Mouse (Mus musculus): Measurements from ENCODE around the gene Crybg1.
"Not testable (repeated sequence)": the region's sequence is repeated elsewhere in the genome, so short reads cannot be mapped to it uniquely, and the experiment has no call there.

Gene Crybg1

GRCm38 (mm10) chr10:43943736-43944135 is 204.9 kb downstream of the Crybg1 start:
- DNase-seq = peak; percentile 14

GRCm38 (mm10) chr10:43939136-43939662 is 209.5 kb downstream of the Crybg1 start:
- DNase-seq = no peak

DNA sequence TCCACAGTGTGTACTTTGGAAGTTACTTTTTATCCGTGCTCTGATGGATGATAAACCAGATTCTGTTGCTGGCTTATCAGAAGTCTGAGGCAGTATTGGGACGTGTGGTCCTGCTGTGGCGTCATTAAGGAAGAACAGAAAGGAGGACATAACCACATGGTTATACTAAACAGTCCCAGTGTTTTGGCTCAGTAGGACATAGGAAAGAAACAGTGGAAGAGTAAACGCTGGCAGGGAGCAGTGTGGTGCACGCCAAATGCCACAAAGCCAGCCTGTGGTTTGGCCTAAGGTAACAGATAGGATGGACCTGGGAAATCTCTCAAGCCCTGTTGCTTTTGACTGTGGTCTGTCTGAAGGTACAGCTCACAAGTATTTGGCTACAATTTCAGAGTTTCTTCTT is 220.1 kb downstream of the Crybg1 start:
- no peak for DNase-seq

DNA sequence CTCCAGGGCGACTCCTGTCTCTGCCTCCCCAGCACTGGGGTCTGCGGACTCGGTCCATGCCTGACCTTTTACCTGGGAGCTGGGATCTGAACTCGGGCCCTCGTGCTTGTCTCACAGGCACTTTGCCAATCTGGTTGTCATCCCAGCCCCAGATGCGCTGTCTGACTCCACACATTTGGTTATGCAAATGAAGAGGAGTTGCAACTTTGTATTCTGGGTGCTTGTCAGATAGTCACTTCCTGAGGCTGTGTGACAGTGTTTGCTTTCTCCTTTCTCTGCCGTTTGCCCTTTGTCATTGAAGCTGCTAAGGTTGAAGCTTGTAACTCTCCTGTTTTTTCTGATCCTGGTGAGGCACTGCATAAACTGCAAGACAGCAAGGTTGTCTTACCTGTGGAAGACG is 220.9 kb downstream of the Crybg1 start:
- DNase-seq = no peak

DNA sequence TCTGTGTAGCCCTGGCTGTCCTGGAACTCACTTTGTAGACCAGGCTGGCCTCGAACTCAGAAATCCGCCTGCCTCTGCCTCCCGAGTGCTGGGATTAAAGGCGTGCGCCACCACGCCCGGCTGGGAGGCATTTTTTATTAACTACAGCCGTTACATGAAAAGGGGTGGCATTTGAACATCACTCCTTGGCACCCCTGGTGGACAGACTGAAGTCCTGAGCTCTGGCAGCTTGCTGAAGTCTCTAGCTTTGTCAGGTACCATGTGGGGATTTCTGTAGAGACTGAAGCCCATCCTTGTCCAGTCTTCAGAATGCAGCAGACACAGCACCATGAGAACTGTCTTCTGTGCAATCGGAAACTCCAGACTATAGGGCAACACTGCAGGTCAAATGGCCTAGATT is 222.9 kb downstream of the Crybg1 start:
- DNase-seq = not testable (repeated sequence)

- DNase-seq = no peak
Observed at GRCm38 (mm10) chr10:43923096-43923495, 225.6 kb downstream of the Crybg1 start.

DNA sequence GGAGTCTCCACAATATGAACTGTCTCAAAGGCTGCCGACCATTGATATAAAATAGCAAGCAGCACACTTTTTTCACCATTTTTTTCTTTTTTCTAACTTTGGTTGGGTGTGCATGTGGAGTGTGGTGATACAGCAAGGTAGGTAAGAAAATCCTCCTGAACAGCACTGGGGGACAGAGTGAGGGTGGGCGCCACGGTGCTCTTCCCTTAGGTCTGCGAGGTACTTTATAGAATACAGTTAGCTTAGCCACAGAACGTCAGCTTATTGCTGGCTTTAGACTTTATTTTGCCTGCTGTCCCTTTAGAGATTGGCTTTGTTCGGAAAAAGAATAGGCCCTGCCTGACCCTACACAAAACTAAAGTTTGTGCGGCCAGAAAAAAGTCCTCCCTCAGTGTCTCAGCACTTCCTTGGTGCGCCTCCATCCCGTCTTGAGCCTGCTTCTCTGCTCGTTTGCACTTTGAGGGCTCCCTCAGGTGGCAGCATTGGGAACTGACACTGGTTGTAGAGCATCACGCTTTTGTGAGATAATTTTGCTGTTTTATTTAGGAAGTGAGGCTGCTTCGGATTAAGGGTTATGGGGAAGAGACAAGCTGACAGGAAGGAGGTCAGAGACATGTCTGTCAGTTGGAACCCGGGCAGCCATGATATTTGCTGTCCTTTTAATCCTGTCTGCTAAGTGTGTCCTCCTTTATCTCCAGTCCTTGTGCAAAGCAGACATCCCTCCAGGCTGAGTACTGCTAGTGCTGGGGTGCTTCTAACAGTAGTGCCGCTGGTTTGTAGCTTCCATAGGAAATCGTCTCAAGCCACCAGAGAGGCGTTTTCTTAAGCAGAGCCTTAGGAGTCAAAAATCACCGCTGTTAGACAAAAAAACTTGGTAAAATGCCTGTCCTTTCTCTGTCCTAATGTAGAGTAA is 229.7 kb downstream of the Crybg1 start:
- peak; percentile 57 for DNase-seq

DNA sequence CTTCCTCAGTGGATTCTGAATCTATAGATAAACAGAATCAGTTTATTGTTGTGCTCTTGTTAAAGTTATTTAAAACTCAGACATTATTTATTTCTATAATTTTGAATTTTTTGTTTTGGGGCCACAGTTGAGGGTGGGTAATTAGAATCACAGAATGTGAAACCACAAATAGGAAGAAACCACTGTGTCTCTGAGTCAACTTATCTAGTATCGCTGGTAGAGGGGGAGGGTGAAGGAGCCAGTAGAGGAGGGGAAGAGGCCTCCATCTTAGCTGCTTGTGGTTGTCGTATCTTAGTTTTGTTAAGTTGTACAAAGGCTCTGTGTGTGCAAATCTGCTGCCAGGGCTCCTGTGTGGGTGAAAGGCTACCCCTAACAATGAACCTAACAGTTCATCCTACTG is 231.9 kb downstream of the Crybg1 start:
- DNase-seq = no peak

GRCm38 (mm10) chr10:43916181-43916580 is 232.5 kb downstream of the Crybg1 start:
- no peak for DNase-seq

- no peak for DNase-seq
Observed at GRCm38 (mm10) chr10:43912236-43912635, 236.4 kb downstream of the Crybg1 start.

GRCm38 (mm10) chr10:43910873-43911142 is 237.8 kb downstream of the Crybg1 start:
- no peak for DNase-seq

GRCm38 (mm10) chr10:43910032-43910872 is 238.4 kb downstream of the Crybg1 start:
- DNase-seq = no peak

DNA sequence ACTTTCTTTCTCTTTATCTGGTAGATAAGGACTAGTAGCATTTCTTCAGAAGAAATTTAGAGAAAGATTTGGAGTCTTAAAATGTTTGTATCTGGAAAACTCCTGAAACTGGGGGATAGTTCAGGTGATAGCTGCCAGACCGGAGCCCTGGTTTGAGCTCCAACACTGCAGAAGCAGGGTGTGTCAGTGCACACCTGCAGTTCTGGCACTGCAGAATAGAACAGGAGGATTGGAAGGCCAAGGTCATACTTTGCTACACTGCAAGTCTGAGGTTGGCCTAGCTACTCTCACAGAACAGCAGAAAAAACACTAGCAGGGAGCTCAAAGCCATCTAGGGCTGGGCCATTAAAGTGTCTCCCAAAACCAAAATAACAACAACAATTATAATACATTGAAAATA is 244.1 kb downstream of the Crybg1 start:
- no peak for DNase-seq

DNA sequence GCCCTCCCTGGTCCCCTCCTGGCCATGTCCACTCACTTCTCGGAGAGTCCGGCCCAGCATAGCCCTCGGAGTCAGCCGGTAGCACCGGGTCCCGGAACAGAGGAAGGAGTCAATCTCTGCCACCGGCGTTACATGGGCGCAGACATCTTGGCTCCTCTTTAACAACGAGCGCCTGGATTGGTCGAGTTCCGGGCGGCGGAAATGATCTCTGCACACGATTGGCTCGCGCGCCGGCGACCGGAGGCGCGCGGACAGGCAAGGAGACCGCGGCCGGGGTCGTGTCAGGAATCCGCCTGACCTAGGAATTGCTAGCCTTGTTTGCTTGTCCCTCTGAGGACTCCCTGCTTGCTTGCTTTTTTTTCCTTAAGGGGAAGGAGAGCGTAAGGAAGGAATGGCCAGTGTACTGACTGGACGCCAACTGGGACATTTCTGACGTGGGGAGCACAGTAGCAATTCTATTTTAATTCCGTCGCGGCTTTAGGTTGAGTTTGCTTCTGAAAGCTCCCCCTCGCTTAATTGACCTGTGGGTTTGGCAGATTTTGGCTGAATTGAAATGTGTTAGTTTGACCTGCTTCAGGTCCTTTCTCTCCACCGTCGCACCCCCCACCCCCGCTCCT is 247.0 kb downstream of the Crybg1 start, which contains the start of the genes Qrsl1 and Rtn4ip1:
Qrsl1 (minus strand) TSS at position 168 of the 617 bp plus-strand sequence.
Rtn4ip1 (plus strand) TSS at position 230 of the 617 bp plus-strand sequence.
- DNase-seq = peak; percentile 93

- no peak for DNase-seq
Observed at GRCm38 (mm10) chr10:43900883-43901570, 247.6 kb downstream of the Crybg1 start.

All from kidney, adult 11 months (tissue).